Mouse (Mus musculus): ENCODE measurements around the gene Nos1. TPM values are rescaled to one million over a fixed set of nuclear protein-coding genes. Genes with fewer than 3 reads are reported as not detected.

Gene Nos1
- polyA plus RNA-seq, 1 experiment from 2014 or later: not detected

- Histone ChIP-seq H3K27ac (ENCODE audit: low read depth, low read length) (no peak overlapping the region), H3K4me2 (no peak overlapping the region), H3K9ac (ENCODE audit: low read depth, low read length) (no peak overlapping the region), H3K36me3 (ENCODE audit: control insufficient read depth, insufficient read depth, low read length) (no peaks in the 10 kb centered on the region), H3K9me3 (replicated peaks; ENCODE audit: control insufficient read depth, low read length) (no peaks in the 10 kb centered on the region), H3K4me3 (ENCODE audit: low read depth, low read length) (no peak overlapping the region), H3K27me3 (ENCODE audit: control insufficient read depth, insufficient read depth, low read length) (peaks cover 2% of the 10 kb centered on the region; the same call in 1 of the 2 replicates), H3K4me1 (ENCODE audit: control insufficient read depth, insufficient read depth, low read length) (peaks cover 3% of the 10 kb centered on the region; the same call in 1 of the 2 replicates)
- no peak for ATAC-seq (replicated peaks; ENCODE audit: insufficient number of reproducible peaks, low FRiP score, low TSS enrichment)
- WGBS (ENCODE audit: insufficient replicate concordance): 53% methylated on average over 8 of the region's 8 CpGs
Observed at GRCm38 (mm10) chr5:117890871-117891270, 110.0 kb downstream of the Nos1 start.

- Histone ChIP-seq H3K9me3 (replicated peaks; ENCODE audit: control insufficient read depth, low read length) (no peaks in the 10 kb centered on the region), H3K36me3 (ENCODE audit: control insufficient read depth, insufficient read depth, low read length) (no peaks in the 10 kb centered on the region), H3K27me3 (ENCODE audit: control insufficient read depth, insufficient read depth, low read length) (peaks cover 2% of the 10 kb centered on the region; the same call in 1 of the 2 replicates), H3K27ac (ENCODE audit: low read depth, low read length) (no peak overlapping the region), H3K4me2 (no peak overlapping the region), H3K4me3 (ENCODE audit: low read depth, low read length) (no peak overlapping the region), H3K4me1 (ENCODE audit: control insufficient read depth, insufficient read depth, low read length) (peaks cover 3% of the 10 kb centered on the region; the same call in 1 of the 2 replicates), H3K9ac (ENCODE audit: low read depth, low read length) (no peak overlapping the region)
- 58% methylated on average over 5 of the region's 5 CpGs for WGBS (ENCODE audit: insufficient replicate concordance)
- no peak for ATAC-seq (replicated peaks; ENCODE audit: insufficient number of reproducible peaks, low FRiP score, low TSS enrichment)
Observed at GRCm38 (mm10) chr5:117891545-117891944, 110.7 kb downstream of the Nos1 start.

GRCm38 (mm10) chr5:117894050-117894449 lies 113.2 kb downstream of the Nos1 start:
- no peak for ATAC-seq (replicated peaks; ENCODE audit: insufficient number of reproducible peaks, low FRiP score, low TSS enrichment)
- Histone ChIP-seq H3K27ac (ENCODE audit: low read depth, low read length) (no peak overlapping the region), H3K4me2 (no peak overlapping the region), H3K9me3 (replicated peaks; ENCODE audit: control insufficient read depth, low read length) (no peaks in the 10 kb centered on the region), H3K27me3 (ENCODE audit: control insufficient read depth, insufficient read depth, low read length) (0 out of 2 replicates have a peak, but pooled peaks cover 2% of the 10 kb centered on the region), H3K4me1 (ENCODE audit: control insufficient read depth, insufficient read depth, low read length) (peaks cover 15% of the 10 kb centered on the region), H3K36me3 (ENCODE audit: control insufficient read depth, insufficient read depth, low read length) (no peaks in the 10 kb centered on the region), H3K9ac (ENCODE audit: low read depth, low read length) (no peak overlapping the region), H3K4me3 (ENCODE audit: low read depth, low read length) (no peak overlapping the region)
- 70% methylated on average over 5 of the region's 5 CpGs for WGBS (ENCODE audit: insufficient replicate concordance)

- Histone ChIP-seq H3K4me1 (ENCODE audit: control insufficient read depth, insufficient read depth, low read length) (peaks cover 15% of the 10 kb centered on the region), H3K4me3 (ENCODE audit: low read depth, low read length) (no peak overlapping the region), H3K36me3 (ENCODE audit: control insufficient read depth, insufficient read depth, low read length) (no peaks in the 10 kb centered on the region), H3K27me3 (ENCODE audit: control insufficient read depth, insufficient read depth, low read length) (peaks cover 2% of the 10 kb centered on the region; the same call in 1 of the 2 replicates), H3K27ac (ENCODE audit: low read depth, low read length) (no peak overlapping the region), H3K9ac (ENCODE audit: low read depth, low read length) (no peak overlapping the region), H3K4me2 (peak overlapping the region; percentile 9; the same call in 1 of the 2 replicates), H3K9me3 (replicated peaks; ENCODE audit: control insufficient read depth, low read length) (no peaks in the 10 kb centered on the region)
- ATAC-seq (replicated peaks; ENCODE audit: insufficient number of reproducible peaks, low FRiP score, low TSS enrichment): no peak
- WGBS (ENCODE audit: insufficient replicate concordance): 8% methylated on average over 9 of the region's 9 CpGs
Observed at GRCm38 (mm10) chr5:117898055-117898806, 117.4 kb downstream of the Nos1 start.

GRCm38 (mm10) chr5:117899361-117899760 lies 118.5 kb downstream of the Nos1 start:
- no peak overlapping the region for H3K4me3 ChIP-seq (ENCODE audit: low read depth, low read length)
- H3K9me3 ChIP-seq (replicated peaks; ENCODE audit: control insufficient read depth, low read length): no peaks in the 10 kb centered on the region
- ATAC-seq (replicated peaks; ENCODE audit: insufficient number of reproducible peaks, low FRiP score, low TSS enrichment): no peak
- 74% methylated on average over 10 of the region's 10 CpGs for WGBS (ENCODE audit: insufficient replicate concordance)
- H3K4me1 ChIP-seq (ENCODE audit: control insufficient read depth, insufficient read depth, low read length): peaks cover 12% of the 10 kb centered on the region; the same call in 1 of the 2 replicates
- no peaks in the 10 kb centered on the region for H3K36me3 ChIP-seq (ENCODE audit: control insufficient read depth, insufficient read depth, low read length)
- no peaks in the 10 kb centered on the region; the same call in 1 of the 2 replicates for H3K27me3 ChIP-seq (ENCODE audit: control insufficient read depth, insufficient read depth, low read length)
- no peak overlapping the region for H3K27ac ChIP-seq (ENCODE audit: low read depth, low read length)
- no peak overlapping the region for H3K4me2 ChIP-seq
- no peak overlapping the region for H3K9ac ChIP-seq (ENCODE audit: low read depth, low read length)

DNA sequence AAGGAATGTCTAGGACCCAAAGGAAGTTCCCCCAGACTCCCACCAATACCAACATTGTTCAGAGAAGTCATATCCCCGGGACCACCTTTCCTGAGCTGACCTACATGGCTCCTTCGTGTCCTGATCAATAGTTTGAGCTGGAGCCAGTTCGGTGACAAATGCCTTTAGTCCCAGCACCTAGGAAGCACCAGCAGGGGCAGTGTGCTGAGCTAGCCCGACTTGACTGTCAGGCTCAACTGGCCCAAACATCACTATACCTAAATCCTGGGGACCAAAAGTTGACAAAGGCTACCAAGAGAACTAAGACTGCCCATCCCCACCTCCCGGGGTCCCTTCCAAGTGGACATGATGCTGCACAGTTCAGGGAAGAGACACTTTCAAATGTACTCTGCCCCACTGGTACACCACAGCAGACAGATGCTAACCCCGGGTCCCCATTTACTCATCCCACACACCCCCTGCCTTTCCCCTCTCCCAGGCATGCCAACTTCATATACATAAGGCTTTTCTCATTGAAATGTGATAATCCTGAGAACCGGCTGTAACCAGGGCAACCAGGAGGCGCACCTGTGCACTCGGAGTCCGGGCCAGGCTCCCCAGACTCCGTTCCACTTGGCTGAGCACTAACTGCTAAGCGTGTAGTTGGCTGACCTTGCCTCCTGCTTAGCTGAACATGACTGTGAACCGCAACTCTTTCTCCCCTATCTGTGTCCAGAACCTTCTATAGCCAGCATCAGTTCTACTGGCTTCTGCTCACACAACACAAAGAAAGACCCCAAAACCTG lies 120.3 kb downstream of the Nos1 start:
- WGBS (ENCODE audit: insufficient replicate concordance): 29% methylated on average over 13 of the region's 13 CpGs

GRCm38 (mm10) chr5:117903534-117903933 lies 122.7 kb downstream of the Nos1 start:
- Histone ChIP-seq H3K27me3 (ENCODE audit: control insufficient read depth, insufficient read depth, low read length) (no peaks in the 10 kb centered on the region; the same call in 1 of the 2 replicates), H3K9me3 (replicated peaks; ENCODE audit: control insufficient read depth, low read length) (no peaks in the 10 kb centered on the region), H3K4me3 (ENCODE audit: low read depth, low read length) (no peak overlapping the region), H3K27ac (ENCODE audit: low read depth, low read length) (no peak overlapping the region), H3K4me2 (no peak overlapping the region), H3K36me3 (ENCODE audit: control insufficient read depth, insufficient read depth, low read length) (no peaks in the 10 kb centered on the region), H3K9ac (ENCODE audit: low read depth, low read length) (no peak overlapping the region), H3K4me1 (ENCODE audit: control insufficient read depth, insufficient read depth, low read length) (peaks cover under 1% of the 10 kb centered on the region; the same call in 1 of the 2 replicates)
- ATAC-seq (replicated peaks; ENCODE audit: insufficient number of reproducible peaks, low FRiP score, low TSS enrichment): no peak
- 41% methylated on average over 7 of the region's 7 CpGs for WGBS (ENCODE audit: insufficient replicate concordance)

More for the DNA sequence above, 120.3 kb downstream of the Nos1 start:
- Histone ChIP-seq H3K27me3 (ENCODE audit: control insufficient read depth, insufficient read depth, low read length) (no peaks in the 10 kb centered on the region; the same call in 1 of the 2 replicates), H3K4me2 (no peak overlapping the region), H3K36me3 (ENCODE audit: control insufficient read depth, insufficient read depth, low read length) (no peaks in the 10 kb centered on the region), H3K27ac (ENCODE audit: low read depth, low read length) (no peak overlapping the region), H3K4me3 (ENCODE audit: low read depth, low read length) (no peak overlapping the region), H3K9me3 (replicated peaks; ENCODE audit: control insufficient read depth, low read length) (no peaks in the 10 kb centered on the region), H3K4me1 (ENCODE audit: control insufficient read depth, insufficient read depth, low read length) (peaks cover 12% of the 10 kb centered on the region; the same call in 1 of the 2 replicates), H3K9ac (ENCODE audit: low read depth, low read length) (no peak overlapping the region)
- no peak for ATAC-seq (replicated peaks; ENCODE audit: insufficient number of reproducible peaks, low FRiP score, low TSS enrichment)

GRCm38 (mm10) chr5:117905728-117906127 lies 124.9 kb downstream of the Nos1 start:
- Histone ChIP-seq H3K36me3 (ENCODE audit: control insufficient read depth, insufficient read depth, low read length) (no peaks in the 10 kb centered on the region), H3K9ac (ENCODE audit: low read depth, low read length) (no peak overlapping the region), H3K27me3 (ENCODE audit: control insufficient read depth, insufficient read depth, low read length) (peaks cover 2% of the 10 kb centered on the region; the same call in 1 of the 2 replicates), H3K9me3 (replicated peaks; ENCODE audit: control insufficient read depth, low read length) (no peaks in the 10 kb centered on the region), H3K4me2 (no peak overlapping the region), H3K4me3 (ENCODE audit: low read depth, low read length) (no peak overlapping the region), H3K4me1 (ENCODE audit: control insufficient read depth, insufficient read depth, low read length) (no peaks in the 10 kb centered on the region), H3K27ac (ENCODE audit: low read depth, low read length) (no peak overlapping the region)
- WGBS (ENCODE audit: insufficient replicate concordance): 73% methylated on average over 4 of the region's 4 CpGs
- no peak for ATAC-seq (replicated peaks; ENCODE audit: insufficient number of reproducible peaks, low FRiP score, low TSS enrichment)
